Mouse (Mus musculus): ENCODE results near the gene Cpsf2. TPM values are rescaled to one million over a fixed set of nuclear protein-coding genes. Genes with fewer than 3 reads are reported as not detected.

Gene Cpsf2
- total RNA-seq, 4 experiments from 2014 or later, result 24.7 to 27.7 (median 27.3) TPM

DNA sequence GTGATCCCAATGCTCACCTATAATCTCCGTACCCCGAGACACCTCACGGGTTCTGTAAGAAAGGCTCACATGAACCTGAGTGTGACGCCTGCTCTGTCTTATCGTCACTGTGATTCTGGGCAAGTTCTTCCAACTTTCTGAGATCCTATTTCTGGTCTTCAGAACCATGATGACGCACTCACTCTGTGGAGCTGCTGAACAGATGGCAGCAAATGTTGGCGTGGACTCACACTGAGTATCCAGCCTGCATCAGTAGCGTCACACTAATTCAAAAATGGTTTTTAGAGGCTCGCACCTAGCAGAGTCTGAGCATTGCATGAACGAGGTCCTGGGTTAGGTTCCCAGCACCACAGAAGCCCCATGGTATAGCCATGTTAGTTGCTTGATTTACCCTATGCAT, 80.0 kb downstream of the Cpsf2 start:
- peak in 1 of 2 experiments; percentile 73 for DNase-seq (ENCODE audit: low spot score in 2 of 2)

Other genes starting within 250 kb of the Cpsf2 start
- 10 to 100 TPM in 1 of 4 experiments, 1 to 10 TPM in 3; 6.9 to 10.3 (median 7.9) TPM for gene Fbln5, start 156.9 kb upstream of the Cpsf2 start, total RNA-seq (2022)
- 10 to 100 TPM; 26.5 to 29.9 (median 28.5) TPM for gene Trip11, start 62.7 kb upstream of the Cpsf2 start, total RNA-seq (2022)
- 10 to 100 TPM; 20.2 to 27.3 (median 22.3) TPM for gene Atxn3, start 17.7 kb upstream of the Cpsf2 start, total RNA-seq (2022)
- gene Slc24a4, start 152.7 kb downstream of the Cpsf2 start, total RNA-seq (2022), result 10 to 100 TPM; 47.2 to 53.8 (median 50.8) TPM

All from left cerebral cortex, adult 8-10 months (tissue).